In genomic region chr12:33197287-33197686, GRCm38 (mm10) we compare ENCODE assay signal across 17 mouse cellular contexts. TPM values are rescaled to one million over a fixed set of nuclear protein-coding genes. Genes with fewer than 3 reads are reported as not detected.
DNase-seq lines count a peak whose midpoint lies in the region; ATAC-seq and TF ChIP-seq lines count a peak whose summit lies in the region.
"Had no signal": no experiment of that assay in that cellular context is flagged by ENCODE, and none has a peak within 500 bp of the region (broad histone marks: within the 10 kb centered on the region; RNA-seq: fewer than 3 reads in every experiment).

No protein-coding gene starts in this region.

- no peak overlapping the region for H3K4me3 ChIP-seq in left cerebral cortex, adult 2 months
- H3K4me3 ChIP-seq in neural tube, embryonic 12.5 days: no peak overlapping the region
- no peak overlapping the region for H3K4me3 ChIP-seq in intestine, embryonic 16.5 days (ENCODE audit: low read length)
- H3K4me3 ChIP-seq: embryonic facial prominence, embryonic 13.5 days; heart, embryonic 13.5 days; layer of hippocampus, adult 2 months; limb, embryonic 10.5 days; lung, embryonic 15.5 days had no signal

- no peaks in the 10 kb centered on the region for H3K36me3 ChIP-seq in neural tube, embryonic 12.5 days
- H3K36me3 ChIP-seq in intestine, embryonic 16.5 days (ENCODE audit: control insufficient read depth, insufficient read depth, low read length): no peaks in the 10 kb centered on the region
- H3K36me3 ChIP-seq: lung, embryonic 15.5 days had no signal

- DNase-seq in embryo, embryonic 10 days (ENCODE audit: low spot score): peak; percentile 34
- DNase-seq in embryo, embryonic 9.5 days (ENCODE audit: extremely low spot score): no peak
- DNase-seq in left cerebral cortex, postnatal 4 days: peak; percentile 35
- no peak for DNase-seq in left cerebral cortex, adult 2 months (ENCODE audit: extremely low spot score in 1 of 2, low spot score in 2 of 2)
- peak; percentile 32 for DNase-seq in brain, adult 2 months (ENCODE audit: low read depth, low spot score)
- no peak for DNase-seq in spleen, adult 18-20 months
- DNase-seq: adrenal gland, postnatal 10 days had no signal

- no peak overlapping the region for H3K27ac ChIP-seq in left cerebral cortex, adult 2 months
- H3K27ac ChIP-seq in neural tube, embryonic 12.5 days: no peak overlapping the region
- H3K27ac ChIP-seq in intestine, embryonic 16.5 days (ENCODE audit: low read length): no peak overlapping the region
- H3K27ac ChIP-seq: embryonic facial prominence, embryonic 13.5 days; heart, embryonic 13.5 days; kidney, postnatal 0 days; layer of hippocampus, adult 2 months; limb, embryonic 10.5 days; lung, embryonic 15.5 days had no signal

- TF ChIP-seq CTCF in left cerebral cortex, adult 2 months (IDR thresholded peaks at IDR 0.05): no peak

- H3K4me2 ChIP-seq in neural tube, embryonic 12.5 days (replicated peaks): no peak overlapping the region
- H3K4me2 ChIP-seq in intestine, embryonic 16.5 days (ENCODE audit: low read depth, low read length): no peak overlapping the region
- H3K4me2 ChIP-seq: embryonic facial prominence, embryonic 13.5 days; heart, embryonic 13.5 days; liver, embryonic 11.5 days; lung, embryonic 15.5 days had no signal

- H3K9ac ChIP-seq in neural tube, embryonic 12.5 days: no peak overlapping the region
- no peak overlapping the region for H3K9ac ChIP-seq in intestine, embryonic 16.5 days (ENCODE audit: low read depth, low read length)
- H3K9ac ChIP-seq: embryonic facial prominence, embryonic 13.5 days; heart, embryonic 13.5 days; lung, embryonic 15.5 days had no signal

- no peaks in the 10 kb centered on the region for H3K27me3 ChIP-seq in neural tube, embryonic 12.5 days (replicated peaks)
- H3K27me3 ChIP-seq in intestine, embryonic 16.5 days (replicated peaks; ENCODE audit: control insufficient read depth, insufficient read depth, low read length): no peaks in the 10 kb centered on the region
- H3K27me3 ChIP-seq: embryonic facial prominence, embryonic 13.5 days; heart, embryonic 13.5 days; lung, embryonic 15.5 days had no signal

- 0 out of 2 replicates have a peak, but pooled peaks cover 5% of the 10 kb centered on the region for H3K9me3 ChIP-seq in neural tube, embryonic 12.5 days
- H3K9me3 ChIP-seq in intestine, embryonic 16.5 days (ENCODE audit: control insufficient read depth, low read length): peaks cover 5% of the 10 kb centered on the region; the same call in 1 of the 2 replicates
- H3K9me3 ChIP-seq: embryonic facial prominence, embryonic 13.5 days; limb, embryonic 10.5 days; lung, embryonic 15.5 days had no signal

- peaks cover 23% of the 10 kb centered on the region for H3K4me1 ChIP-seq in neural tube, embryonic 12.5 days
- H3K4me1 ChIP-seq in intestine, embryonic 16.5 days (ENCODE audit: control insufficient read depth, insufficient read depth, low read length): peaks cover 20% of the 10 kb centered on the region

- peak; percentile 83 for ATAC-seq in neural tube, embryonic 12.5 days (ENCODE audit: low FRiP score, low read depth)
- ATAC-seq in intestine, embryonic 16.5 days: no peak
- ATAC-seq: intestine, postnatal 0 days had no signal

- intact Hi-C loops in left cerebral cortex, postnatal 4 days (cut with DNase I): no loop called here
- intact Hi-C loops in left cerebral cortex, adult 2 months (cut with DNase I): no loop called here

- 27% methylated on average over 6 of the region's 6 CpGs for WGBS in neural tube, embryonic 12.5 days
- whole genome bisulfite sequencing in intestine, embryonic 16.5 days: 71% methylated on average over 6 of the region's 6 CpGs

RNA-seq across cellular contexts. Expression of gene Atxn7l1, which starts 49.8 kb away (rescaled TPM):
- 10 to 100 TPM; 61.4 to 62.9 TPM for total RNA-seq in left cerebral cortex, postnatal 4 days (2021)
- 10 to 100 TPM; 63.2 to 64.8 TPM for total RNA-seq in left cerebral cortex, adult 2 months (2021)
- polyA plus RNA-seq in neural tube, embryonic 12.5 days (2016; fragmentation: Nextera tagmentation; extraction: Ambion mirVana): 13.4 and 16.6 TPM in 2 replicates
- 12.9 and 14.5 TPM in 2 replicates for polyA plus RNA-seq in intestine, embryonic 16.5 days (2015; fragmentation: Nextera tagmentation; extraction: Ambion mirVana)

Comparison
In these comparisons a context has a peak if more than half of its experiments do, and no peak if none do; other contexts are left out.
1. DNase-seq: peak in embryo, embryonic 10 days (single experiment), left cerebral cortex, postnatal 4 days (single experiment) and brain, adult 2 months (single experiment); none in embryo, embryonic 9.5 days (single experiment), left cerebral cortex, adult 2 months (0 of 2) and spleen, adult 18-20 months (0 of 2).